Mouse (Mus musculus) skeletal muscle tissue, postnatal 0 days (tissue): ENCODE results near the gene Astn1. TPM values are rescaled to one million over a fixed set of nuclear protein-coding genes. Genes with fewer than 3 reads are reported as not detected.
A peak's percentile ranks its signal among the peaks of the same experiment; 100 is the strongest.

Source experiments
- microRNA counts: library from miRNA; unstranded; fragments of <30 nt; microRNA quantifications from one replicate; lab custom pipeline; 2015
- microRNA-seq, 2 experiments: library from miRNA; unstranded; fragments of <30 nt; microRNA quantifications; one replicate each; pipeline ENCODE4; 2016
- polyA plus RNA-seq: library from polyadenylated mRNA; unstranded; fragments of >200 nt; fragmentation: Nextera tagmentation; extraction: Ambion mirVana; gene quantifications from 2 replicates; pipeline ENCODE4 v1.2.1, GENCODE M21; 2015

Astn1 gene
- polyA plus RNA-seq = 0.09 and 0.15 TPM in 2 replicates

GRCm38 (mm10) chr1:158361964-158362291, at the start of gene Astn1:
Gene Astn1, plus strand, starts transcription at chr1:158362273.

GRCm38 (mm10) chr1:158356051-158356461, 6.0 kb upstream of the Astn1 start, which contains the start of gene Brinp2:
Gene Brinp2, minus strand, starts transcription at chr1:158356326.

MicroRNA genes within 50 kb of the gene (microRNA counts, 519-probe panel; counts per million panel counts)
- 296 counts per million, percentile 58 among the panel's probes with 10 or more counts for microRNA mmu-miR-488 (lab: Ali Mortazavi, UCI)

Small RNA genes lying within 50 kb of the gene (microRNA-seq; reads per million reads assigned to microRNA genes)
- gene Mir488 = 1.1 to 2.5 reads per million in 2 experiments

Other genes with a start within 250 kb of the Astn1 start
- gene Brinp2, start 5.9 kb upstream of the Astn1 start, polyA plus RNA-seq = 0.41 and 0.46 TPM in 2 replicates